7 mouse cellular contexts compared by ENCODE assay signal in genomic region chr1:20940151-20940550, GRCm38 (mm10). TPM values are rescaled to one million over a fixed set of nuclear protein-coding genes. Genes with fewer than 3 reads are reported as not detected.
A peak's percentile ranks its signal among the peaks of the same experiment; 100 is the strongest.
DNase-seq lines count a peak whose midpoint lies in the region; ATAC-seq and TF ChIP-seq lines count a peak whose summit lies in the region.

No protein-coding gene starts in this region.

- H3K4me2 ChIP-seq in kidney, embryonic 16.5 days (replicated peaks; ENCODE audit: low read depth, low read length): 0 out of 2 replicates have a peak overlapping the region, but pooled peaks have one; percentile 4
- H3K4me2 ChIP-seq in neural tube, embryonic 15.5 days: no peak overlapping the region

- no peaks in the 10 kb centered on the region for H3K79me2 ChIP-seq in heart, adult 2 months (replicated peaks; ENCODE audit: control insufficient read depth, insufficient read depth, low read length)

- no peak for TF ChIP-seq EP300 in heart, adult 2 months (IDR thresholded peaks at IDR 0.05; ENCODE audit: insufficient read depth, low read depth, low read length)

- peak; percentile 70 for DNase-seq in urinary bladder, postnatal 14 days (ENCODE audit: low spot score)
- no peak for DNase-seq in urinary bladder, adult 2 months (ENCODE audit: low spot score)
- DNase-seq in heart, adult 2 months: peak; percentile 58
- DNase-seq in lung, postnatal 36 days: peak; percentile 89
- no peak for DNase-seq in cerebellum, postnatal 36 days

- intact Hi-C loops in heart, adult 2 months (cut with DNase I): loop anchor here (10.0 kb wide), 1 partner anchor 325 kb away; no protein-coding TSS in a partner anchor

- H3K9ac ChIP-seq in heart, adult 2 months (ENCODE audit: low read depth, low read length): no peak overlapping the region
- no peak overlapping the region for H3K9ac ChIP-seq in kidney, embryonic 16.5 days (replicated peaks; ENCODE audit: low read length)
- H3K9ac ChIP-seq in neural tube, embryonic 15.5 days (replicated peaks): no peak overlapping the region

- H3K4me1 ChIP-seq in heart, adult 2 months (ENCODE audit: control insufficient read depth, insufficient read depth, low read length): no peaks in the 10 kb centered on the region
- no peaks in the 10 kb centered on the region for H3K4me1 ChIP-seq in kidney, embryonic 16.5 days (ENCODE audit: insufficient read depth, low read length)
- no peaks in the 10 kb centered on the region for H3K4me1 ChIP-seq in neural tube, embryonic 15.5 days

- H3K36me3 ChIP-seq in heart, adult 2 months (ENCODE audit: control insufficient read depth, insufficient read depth, low read length): no peaks in the 10 kb centered on the region; the same call in 1 of the 2 replicates
- no peaks in the 10 kb centered on the region for H3K36me3 ChIP-seq in kidney, embryonic 16.5 days (ENCODE audit: insufficient read depth, low read length)
- peaks cover 4% of the 10 kb centered on the region for H3K36me3 ChIP-seq in neural tube, embryonic 15.5 days

- H3K4me3 ChIP-seq in heart, adult 2 months: peak overlapping the region; percentile 38
- no peak overlapping the region for H3K4me3 ChIP-seq in kidney, embryonic 16.5 days (ENCODE audit: low read length)
- H3K4me3 ChIP-seq in neural tube, embryonic 15.5 days (replicated peaks): no peak overlapping the region

- H3K27me3 ChIP-seq in heart, adult 2 months (ENCODE audit: control insufficient read depth, insufficient read depth, low read length): no peaks in the 10 kb centered on the region
- H3K27me3 ChIP-seq in kidney, embryonic 16.5 days (ENCODE audit: insufficient read depth, low read length): no peaks in the 10 kb centered on the region
- H3K27me3 ChIP-seq in neural tube, embryonic 15.5 days (replicated peaks): no peaks in the 10 kb centered on the region

- H3K27ac ChIP-seq in heart, adult 2 months: peak overlapping the region; percentile 31; the same call in 1 of the 2 replicates
- H3K27ac ChIP-seq in kidney, embryonic 16.5 days (ENCODE audit: low read length): no peak overlapping the region
- H3K27ac ChIP-seq in neural tube, embryonic 15.5 days (replicated peaks): no peak overlapping the region

- 62% methylated on average over 16 of the region's 16 CpGs for WGBS in heart, adult 2 months
- 71% methylated on average over 16 of the region's 16 CpGs for WGBS in kidney, embryonic 16.5 days
- WGBS in neural tube, embryonic 15.5 days: 74% methylated on average over 16 of the region's 16 CpGs

- no peak; the same call in 1 of the 2 replicates for TF ChIP-seq CTCF in heart, adult 2 months (IDR thresholded peaks at IDR 0.05)

- no peak for TF ChIP-seq POLR2A in heart, adult 2 months (IDR thresholded peaks at IDR 0.05; ENCODE audit: insufficient read depth, low read depth, low read length)

- peak; percentile 72 for ATAC-seq in kidney, embryonic 16.5 days (ENCODE audit: low FRiP score, low TSS enrichment)
- no peak for ATAC-seq in neural tube, embryonic 15.5 days (ENCODE audit: low FRiP score)

- H3K9me3 ChIP-seq in kidney, embryonic 16.5 days (ENCODE audit: low read length): 0 out of 2 replicates have a peak, but pooled peaks cover 3% of the 10 kb centered on the region
- H3K9me3 ChIP-seq in neural tube, embryonic 15.5 days (replicated peaks): no peaks in the 10 kb centered on the region

RNA-seq across cellular contexts. Expression of gene Efhc1, which starts 11.3 kb away (rescaled TPM):
- polyA plus RNA-seq in urinary bladder, adult 2 months (2012; rRNA removed): 3.2 and 4.4 TPM in 2 replicates
- total RNA-seq in heart, adult 2 months (2021): under 1 TPM; 0.41 to 0.63 TPM
- polyA plus RNA-seq in heart, adult 2 months (2012; rRNA removed): 1.2 and 1.8 TPM in 2 replicates
- 2.5 and 2.6 TPM in 2 replicates for polyA plus RNA-seq in kidney, embryonic 16.5 days (2015; fragmentation: Nextera tagmentation; extraction: Ambion mirVana)
- 1.3 and 1.9 TPM in 2 replicates for polyA plus RNA-seq in neural tube, embryonic 15.5 days (2015; fragmentation: Nextera tagmentation; extraction: Ambion mirVana)

RNA-seq across cellular contexts. Expression of gene Paqr8, which starts 49.7 kb away (rescaled TPM):
- polyA plus RNA-seq in urinary bladder, adult 2 months (2012; rRNA removed): 9.5 and 10.4 TPM in 2 replicates
- total RNA-seq in heart, adult 2 months (2021): 1 to 10 TPM; 1.2 to 2.2 TPM
- 2.0 and 3.2 TPM in 2 replicates for polyA plus RNA-seq in heart, adult 2 months (2012; rRNA removed)
- 4.7 and 5.2 TPM in 2 replicates for polyA plus RNA-seq in kidney, embryonic 16.5 days (2015; fragmentation: Nextera tagmentation; extraction: Ambion mirVana)
- polyA plus RNA-seq in neural tube, embryonic 15.5 days (2015; fragmentation: Nextera tagmentation; extraction: Ambion mirVana): 22.4 and 25.8 TPM in 2 replicates

Comparison
In these comparisons a context has a peak if more than half of its experiments do, and no peak if none do; other contexts are left out.
1. DNase-seq: peak in urinary bladder, postnatal 14 days (single experiment), heart, adult 2 months (2 of 2) and lung, postnatal 36 days (single experiment); none in urinary bladder, adult 2 months (single experiment) and cerebellum, postnatal 36 days (0 of 2).